Mouse (Mus musculus) myocyte (in vitro differentiated cells): ENCODE data around the gene Sh3kbp1. TPM values are rescaled to one million over a fixed set of nuclear protein-coding genes. Genes with fewer than 3 reads are reported as not detected.

ENCODE experiments used
- H3K27me3 ChIP-seq: one replicate; pipeline ENCODE4 v1.6.1; 2011; ENCODE audit not compliant: control insufficient read depth, insufficient read depth, insufficient read length
- H3K36me3 ChIP-seq: one replicate; pipeline ENCODE4 v1.6.1; 2011; ENCODE audit not compliant: control insufficient read depth, insufficient read depth
- H3K4me2 ChIP-seq: one replicate; pipeline ENCODE4 v1.6.1; 2011; ENCODE audit warnings: low read depth, control low read depth
- H3K4me3 ChIP-seq: one replicate; pipeline ENCODE4 v1.5.1; 2011; ENCODE audit warnings: mild to moderate bottlenecking, control low read depth, moderate library complexity
- H3K79me2 ChIP-seq: one replicate; pipeline ENCODE4 v1.6.1; 2011; ENCODE audit not compliant: control insufficient read depth, insufficient read depth
- H3ac ChIP-seq: one replicate; pipeline ENCODE4 v1.6.1; 2011; ENCODE audit not compliant: control insufficient read depth, insufficient read length
- CEBPB ChIP-seq: IDR thresholded peaks from 2 replicates; pipeline ENCODE4 v1.6.1; 2011; ENCODE audit warnings: mild to moderate bottlenecking, moderate library complexity; ENCODE audit not compliant: poor library complexity, insufficient read depth, severe bottlenecking
- E2F4 ChIP-seq: IDR thresholded peaks from one replicate; pipeline ENCODE4 v1.6.1; 2011; ENCODE audit warnings: mild to moderate bottlenecking, control low read depth, moderate library complexity; ENCODE audit not compliant: insufficient read depth
- MAX ChIP-seq: IDR thresholded peaks from one replicate; pipeline ENCODE4 v1.6.1; 2011; ENCODE audit warnings: low read depth, mild to moderate bottlenecking, control low read depth
- MYOD1 ChIP-seq, 3 experiments: IDR thresholded peaks; one replicate each; pipeline ENCODE4 v1.6.1; 2011; ENCODE audit warnings: control low read depth in 2 of 3, low read depth in 2 of 3, mild to moderate bottlenecking in 2 of 3, moderate library complexity in 1 of 3; ENCODE audit not compliant: insufficient read length in 2 of 3, control insufficient read depth in 1 of 3
- MYOG ChIP-seq, 3 experiments: IDR thresholded peaks; one replicate each; pipeline ENCODE4 v1.6.1; 2011; ENCODE audit warnings: control low read depth in 2 of 3, low read depth in 2 of 3, mild to moderate bottlenecking in 2 of 3; ENCODE audit not compliant: insufficient read length in 2 of 3, control insufficient read depth in 1 of 3, insufficient read depth in 1 of 3
- POLR2A ChIP-seq: IDR thresholded peaks from one replicate; pipeline ENCODE4 v1.6.1; 2011; ENCODE audit warnings: low read depth, mild to moderate bottlenecking, control low read depth, moderate library complexity; ENCODE audit not compliant: insufficient read length
- POLR2AphosphoS2 ChIP-seq: IDR thresholded peaks from one replicate; pipeline ENCODE4 v1.6.1; 2011; ENCODE audit warnings: low read depth, control low read depth; ENCODE audit not compliant: insufficient read length
- REST ChIP-seq: IDR thresholded peaks from one replicate; pipeline ENCODE4 v1.6.1; 2011; ENCODE audit warnings: mild to moderate bottlenecking, control low read depth, moderate library complexity; ENCODE audit not compliant: insufficient read depth, insufficient read length
- SRF ChIP-seq: IDR thresholded peaks from one replicate; pipeline ENCODE4 v1.6.1; 2011; ENCODE audit warnings: low read depth; ENCODE audit not compliant: control insufficient read depth, insufficient read length
- TCF12 ChIP-seq: IDR thresholded peaks from one replicate; pipeline ENCODE4 v1.6.1; 2011; ENCODE audit warnings: mild to moderate bottlenecking, control low read depth; ENCODE audit not compliant: poor library complexity, insufficient read depth, severe bottlenecking
- TCF3 ChIP-seq: IDR thresholded peaks from one replicate; pipeline ENCODE4 v1.6.1; 2011; ENCODE audit warnings: low read depth, control low read depth; ENCODE audit not compliant: insufficient read length
- USF1 ChIP-seq: IDR thresholded peaks from one replicate; pipeline ENCODE4 v1.6.1; 2011; ENCODE audit warnings: low read depth, mild to moderate bottlenecking, control low read depth, moderate library complexity
- polyA plus RNA-seq: library from polyadenylated mRNA; unstranded; fragments of >200 nt; fragmentation: generic; extraction: Trizol; gene quantifications from one replicate; pipeline ENCODE4 v1.2.1, GENCODE M21; 2012; ENCODE audit warnings: missing spikeins

Sh3kbp1 gene
- polyA plus RNA-seq, 1 experiment = 31.7 TPM

- Histone ChIP-seq H3K79me2 (peaks cover 56% of the 10 kb centered on the region), H3K27me3 (no peaks in the 10 kb centered on the region), H3K4me2 (no peak overlapping the region), H3K36me3 (no peaks in the 10 kb centered on the region), H3ac (no peak overlapping the region), H3K4me3 (no peak overlapping the region)
- no peak for TF ChIP-seq TCF3
- no peak for TF ChIP-seq MAX
- TF ChIP-seq POLR2AphosphoS2 = no peak
- no peak for TF ChIP-seq TCF12
- no peak for TF ChIP-seq REST
- TF ChIP-seq CEBPB = no peak
- no peak for TF ChIP-seq USF1
- no peak for TF ChIP-seq E2F4
- TF ChIP-seq SRF = no peak
- TF ChIP-seq POLR2A = no peak
- no peak for TF ChIP-seq MYOG (IDR thresholded peaks at IDR 0.05; ENCODE audit: control insufficient read depth in 1 of 3, insufficient read depth in 1 of 3, insufficient read length in 2 of 3, low read depth in 2 of 3)
- no peak for TF ChIP-seq MYOD1 (IDR thresholded peaks at IDR 0.05; ENCODE audit: control insufficient read depth in 1 of 3, insufficient read length in 2 of 3, low read depth in 2 of 3)
Measured at GRCm38 (mm10) chrX:159733948-159734347, 106.9 kb downstream of the Sh3kbp1 start.

DNA sequence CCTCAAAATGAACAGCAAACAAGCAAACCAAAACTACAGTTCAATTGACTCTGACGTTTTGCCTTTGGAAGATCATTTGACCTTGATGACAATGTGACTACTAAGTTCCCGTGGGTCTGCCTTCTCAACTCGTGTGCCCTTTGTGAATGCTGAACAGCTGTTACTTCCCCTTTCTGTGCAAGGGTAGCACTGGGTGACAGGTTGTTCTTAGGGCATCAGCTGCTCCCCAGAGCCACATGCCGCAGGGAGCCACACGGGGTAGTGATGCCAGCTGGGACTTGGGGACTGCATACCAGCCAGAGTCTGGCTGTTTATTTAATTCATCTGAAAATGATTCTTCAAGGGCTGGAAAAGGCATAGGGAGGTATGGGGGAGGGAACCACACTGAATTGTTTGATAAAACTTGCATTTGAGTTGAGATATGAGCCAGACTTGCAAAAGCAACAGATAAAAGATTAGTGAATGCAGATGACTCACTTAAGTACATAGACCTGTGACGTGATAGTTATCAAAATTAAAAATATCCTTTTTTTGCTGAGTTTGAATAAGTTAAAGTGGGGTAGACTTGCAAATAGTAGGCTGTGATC, 108.5 kb downstream of the Sh3kbp1 start:
- TF ChIP-seq E2F4 (no peak), TCF3 (peak; percentile 86), SRF (no peak), MYOD1 (IDR thresholded peaks at IDR 0.05; ENCODE audit: control insufficient read depth in 1 of 3, insufficient read length in 2 of 3, low read depth in 2 of 3) (peak; percentile 71 to 98 (median 94)), POLR2A (no peak), POLR2AphosphoS2 (no peak), CEBPB (no peak), REST (no peak), MYOG (IDR thresholded peaks at IDR 0.05; ENCODE audit: control insufficient read depth in 1 of 3, insufficient read depth in 1 of 3, insufficient read length in 2 of 3, low read depth in 2 of 3) (peak; percentile 93 to 99 (median 95)), TCF12 (peak; percentile 89), MAX (no peak), USF1 (no peak)
- no peak overlapping the region for H3ac ChIP-seq
- H3K79me2 ChIP-seq = peaks cover 47% of the 10 kb centered on the region
- H3K36me3 ChIP-seq = no peaks in the 10 kb centered on the region
- H3K4me2 ChIP-seq = peak overlapping the region; percentile 46
- H3K4me3 ChIP-seq = no peak overlapping the region
- H3K27me3 ChIP-seq = no peaks in the 10 kb centered on the region

- no peak for TF ChIP-seq USF1
- TF ChIP-seq TCF3 = no peak
- TF ChIP-seq MYOG (IDR thresholded peaks at IDR 0.05; ENCODE audit: control insufficient read depth in 1 of 3, insufficient read depth in 1 of 3, insufficient read length in 2 of 3, low read depth in 2 of 3) = no peak
- TF ChIP-seq SRF = no peak
- no peak for TF ChIP-seq POLR2AphosphoS2
- no peak for TF ChIP-seq CEBPB
- no peak for TF ChIP-seq MAX
- no peak for TF ChIP-seq REST
- no peak for TF ChIP-seq POLR2A
- no peak for TF ChIP-seq TCF12
- no peak for TF ChIP-seq E2F4
- TF ChIP-seq MYOD1 (IDR thresholded peaks at IDR 0.05; ENCODE audit: control insufficient read depth in 1 of 3, insufficient read length in 2 of 3, low read depth in 2 of 3) = no peak
- Histone ChIP-seq H3ac (no peak overlapping the region), H3K4me2 (no peak overlapping the region), H3K79me2 (peaks cover 35% of the 10 kb centered on the region), H3K4me3 (no peak overlapping the region), H3K36me3 (no peaks in the 10 kb centered on the region), H3K27me3 (no peaks in the 10 kb centered on the region)
Measured at GRCm38 (mm10) chrX:159737344-159737743, 110.3 kb downstream of the Sh3kbp1 start.

GRCm38 (mm10) chrX:159744035-159744434, 117.0 kb downstream of the Sh3kbp1 start:
- H3K4me2 ChIP-seq = peak overlapping the region; percentile 58
- H3K79me2 ChIP-seq = peaks cover 29% of the 10 kb centered on the region
- no peak overlapping the region for H3K4me3 ChIP-seq
- TF ChIP-seq POLR2AphosphoS2 = no peak
- no peak for TF ChIP-seq CEBPB
- no peak for TF ChIP-seq USF1
- TF ChIP-seq MYOG (IDR thresholded peaks at IDR 0.05; ENCODE audit: control insufficient read depth in 1 of 3, insufficient read depth in 1 of 3, insufficient read length in 2 of 3, low read depth in 2 of 3) = peak in 2 of 3 experiments; percentile 6 to 84
- TF ChIP-seq TCF12 = no peak
- TF ChIP-seq POLR2A = no peak
- peak in 2 of 3 experiments; percentile 64 to 79 for TF ChIP-seq MYOD1 (IDR thresholded peaks at IDR 0.05; ENCODE audit: control insufficient read depth in 1 of 3, insufficient read length in 2 of 3, low read depth in 2 of 3)
- no peaks in the 10 kb centered on the region for H3K36me3 ChIP-seq
- H3K27me3 ChIP-seq = no peaks in the 10 kb centered on the region
- no peak overlapping the region for H3ac ChIP-seq

DNA sequence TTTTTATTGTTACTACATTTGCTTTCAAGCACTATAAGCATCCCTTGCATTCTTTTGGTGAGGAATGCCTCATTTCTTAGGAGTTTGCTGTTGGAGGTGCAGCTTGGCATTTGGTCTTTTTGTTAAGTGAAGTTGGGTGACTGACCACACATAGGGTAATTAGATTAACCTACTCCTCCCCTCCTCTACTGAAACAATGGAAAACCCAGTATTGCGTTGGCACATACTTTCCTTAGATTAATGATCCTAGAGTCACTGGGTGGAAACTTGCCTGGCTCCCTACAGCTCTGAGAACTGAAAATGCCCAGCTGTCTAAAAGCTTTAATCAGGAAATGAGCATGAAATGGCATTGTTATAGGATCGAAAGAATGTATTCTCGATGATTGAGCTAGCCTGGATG, 117.5 kb downstream of the Sh3kbp1 start:
- H3K4me2 ChIP-seq = peak overlapping the region; percentile 58
- no peak overlapping the region for H3ac ChIP-seq
- H3K4me3 ChIP-seq = no peak overlapping the region
- no peaks in the 10 kb centered on the region for H3K27me3 ChIP-seq
- H3K36me3 ChIP-seq = no peaks in the 10 kb centered on the region
- TF ChIP-seq POLR2AphosphoS2 (no peak), USF1 (no peak)
- peaks cover 29% of the 10 kb centered on the region for H3K79me2 ChIP-seq
